Mouse (Mus musculus) gonadal fat pad, adult 2 months (tissue): ENCODE data around the gene Lamb2. TPM values are rescaled to one million over a fixed set of nuclear protein-coding genes. Genes with fewer than 3 reads are reported as not detected.
A peak's percentile ranks its signal among the peaks of the same experiment; 100 is the strongest.

Experiments used
- DNase-seq: peaks from one replicate; pipeline ENCODE4 v3.0.0-alpha.2; 2012; ENCODE audit warnings: low read depth
- polyA plus RNA-seq: library from polyadenylated mRNA; depleted of rRNA; stranded (reverse); fragments of >200 nt; gene quantifications from 2 replicates; pipeline ENCODE4 v1.2.3, GENCODE M21; 2012

Gene Lamb2
- polyA plus RNA-seq, 1 experiment = 174 TPM

DNA sequence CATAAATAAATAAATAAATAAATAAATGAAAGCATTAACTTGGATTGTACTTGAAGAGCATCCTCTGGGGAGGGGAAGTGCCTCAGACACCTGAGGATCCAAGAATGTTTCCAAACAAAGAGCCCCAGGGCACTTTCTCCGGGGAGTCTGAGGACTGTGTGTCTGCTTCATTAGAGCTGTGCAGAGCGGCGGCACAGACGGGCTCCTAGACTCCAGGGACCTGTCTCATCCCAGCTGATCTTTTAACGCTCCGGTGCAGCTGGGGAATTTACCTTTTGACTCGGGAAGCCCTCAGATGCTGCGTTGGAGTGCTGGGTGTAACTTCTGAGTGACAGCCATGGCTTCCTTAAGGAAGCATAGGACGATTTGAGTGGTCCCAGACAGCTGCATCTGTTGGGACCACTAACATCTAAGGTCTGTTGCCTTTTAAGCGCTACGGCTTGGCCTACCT lies 18.3 kb upstream of the Lamb2 start, which contains the start of gene Klhdc8b:
Klhdc8b (minus strand) TSS at position 401 of the 451 bp plus-strand sequence.
- no peak for DNase-seq

DNA sequence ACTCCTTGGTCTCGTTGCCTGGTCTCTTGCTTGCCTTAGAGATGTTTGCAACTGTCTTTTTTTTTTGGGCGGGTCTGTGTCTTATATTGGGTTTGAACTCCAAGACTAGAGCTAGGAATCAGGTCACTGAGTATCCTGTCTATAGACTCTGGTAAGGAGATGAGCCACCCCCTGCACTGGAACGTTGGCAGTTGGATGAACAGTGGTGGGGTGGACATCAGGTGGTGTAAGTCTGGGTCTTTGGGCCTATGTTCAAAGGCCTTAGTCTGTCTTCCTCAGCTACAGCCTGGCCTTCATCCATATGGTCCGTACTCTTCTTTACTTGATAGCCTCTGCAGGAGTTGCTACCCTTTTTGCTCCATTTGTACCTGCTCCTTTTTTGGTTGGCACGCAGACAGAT lies 17.9 kb upstream of the Lamb2 start:
- no peak for DNase-seq

DNA sequence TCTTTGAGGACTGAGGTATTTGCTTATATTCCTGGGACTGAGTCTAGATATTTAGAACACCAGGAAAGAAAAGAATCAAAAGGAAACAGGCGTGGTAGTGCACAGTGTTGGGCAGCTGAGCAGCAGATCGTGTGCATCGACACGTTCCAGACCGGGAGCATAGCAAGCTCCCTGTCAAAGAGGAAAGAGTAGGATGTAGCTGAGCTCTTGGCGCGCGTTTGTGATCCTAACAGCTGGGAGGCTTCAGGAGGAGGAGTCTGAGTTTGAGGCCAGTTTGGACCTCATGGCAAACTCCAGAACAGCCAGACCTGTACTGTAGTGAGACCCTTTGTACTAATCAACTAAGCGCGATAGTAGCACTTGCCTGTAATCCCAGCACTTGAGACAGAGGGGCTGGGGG lies 17.3 kb upstream of the Lamb2 start:
- DNase-seq = no peak

DNA sequence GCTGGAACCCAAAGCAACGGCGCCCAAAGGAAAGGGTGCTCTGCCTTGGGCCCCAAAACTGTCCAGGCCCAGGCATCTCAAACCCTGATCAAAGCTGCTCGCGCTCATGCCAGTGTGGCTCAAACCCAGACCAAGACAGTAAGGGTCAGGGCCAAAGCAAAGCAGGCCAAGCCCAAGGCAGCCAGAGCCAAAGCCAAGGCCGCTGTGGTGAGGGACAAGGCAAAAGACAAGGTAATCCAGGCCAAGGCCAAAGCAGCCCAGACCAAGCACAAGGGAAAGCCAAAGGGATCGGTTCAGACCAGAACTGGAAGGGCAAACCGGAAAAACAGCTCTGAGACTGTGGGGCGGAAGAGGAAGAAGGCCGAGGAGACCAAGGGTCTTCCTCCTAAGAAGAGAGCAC lies 15.8 kb upstream of the Lamb2 start:
- no peak for DNase-seq

DNA sequence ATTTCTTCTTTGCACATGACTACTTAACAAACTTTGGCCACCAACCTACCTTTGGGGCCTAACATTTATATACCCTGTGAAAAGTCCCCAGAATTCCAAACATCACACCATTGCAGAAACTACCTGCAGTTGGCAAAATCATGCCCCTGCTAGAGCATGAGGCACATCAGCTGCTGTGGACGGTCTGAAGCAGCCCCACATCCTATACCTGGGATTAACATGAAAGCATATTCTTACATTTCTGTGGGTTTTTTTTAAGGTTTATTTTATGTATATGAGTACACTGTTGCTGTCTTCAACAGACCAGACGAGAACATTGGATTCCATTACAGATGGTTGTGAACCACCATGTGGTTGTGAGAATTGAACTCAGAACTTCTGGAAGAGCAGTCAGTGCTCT lies 13.3 kb upstream of the Lamb2 start:
- no peak for DNase-seq

DNA sequence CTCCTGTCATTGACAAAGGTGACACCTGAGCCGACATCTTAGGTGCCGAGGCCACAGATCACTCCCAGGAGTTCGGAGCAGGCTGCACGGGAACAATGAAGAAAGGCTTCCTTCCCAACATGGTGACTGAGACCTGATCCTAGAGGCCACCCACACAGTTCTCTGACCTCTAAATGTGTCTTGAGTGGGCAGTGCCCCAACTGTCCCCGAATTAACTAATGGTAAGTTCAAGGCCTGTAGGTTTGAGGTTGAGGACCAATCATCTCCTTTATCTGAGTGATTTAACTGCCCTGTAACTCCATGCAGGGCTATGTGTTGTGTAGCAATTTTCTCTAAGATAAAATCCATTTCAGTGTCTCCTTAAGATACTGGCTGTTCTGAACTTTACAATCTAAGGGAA lies 10.1 kb upstream of the Lamb2 start:
- DNase-seq = no peak

DNA sequence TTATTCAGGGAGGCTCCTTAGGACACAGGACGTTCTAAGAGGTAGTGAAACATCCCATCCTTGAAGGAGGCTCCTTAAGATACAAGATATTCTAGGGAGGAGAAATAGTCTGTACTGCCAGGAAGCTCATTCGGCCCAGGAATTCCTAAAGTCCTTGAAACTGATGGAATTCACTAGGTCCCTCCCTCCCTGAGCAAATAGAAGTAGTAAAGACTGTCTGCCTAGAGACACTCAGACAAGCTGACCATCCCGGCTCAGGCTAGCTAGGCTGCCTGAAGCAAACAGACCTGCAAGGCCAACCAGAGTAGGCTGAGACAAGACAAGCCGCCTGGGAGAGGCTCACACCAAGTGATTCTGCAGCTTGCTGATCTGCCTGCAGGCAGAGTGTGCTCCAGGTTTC lies 9.7 kb upstream of the Lamb2 start:
- DNase-seq = no peak

DNA sequence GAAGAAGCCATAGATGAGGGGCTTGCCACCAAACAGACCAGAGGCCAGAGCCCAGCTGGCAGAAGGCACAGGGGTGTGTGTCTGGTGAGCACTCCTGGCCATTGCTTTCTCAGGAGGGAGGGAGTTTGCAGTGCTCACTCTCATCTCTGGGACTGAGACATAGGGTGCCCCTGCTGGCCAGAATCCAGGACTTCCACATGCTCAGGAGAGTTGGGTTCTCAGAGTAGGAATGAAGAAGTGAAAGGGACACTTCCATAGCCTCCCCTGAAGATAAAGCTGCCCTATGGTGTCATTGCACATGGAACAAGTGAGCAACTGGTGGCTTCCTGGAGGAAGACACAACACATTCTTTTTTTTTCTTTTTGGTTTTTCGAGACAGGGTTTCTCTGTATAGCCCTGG lies 5.0 kb upstream of the Lamb2 start:
- no peak for DNase-seq

DNA sequence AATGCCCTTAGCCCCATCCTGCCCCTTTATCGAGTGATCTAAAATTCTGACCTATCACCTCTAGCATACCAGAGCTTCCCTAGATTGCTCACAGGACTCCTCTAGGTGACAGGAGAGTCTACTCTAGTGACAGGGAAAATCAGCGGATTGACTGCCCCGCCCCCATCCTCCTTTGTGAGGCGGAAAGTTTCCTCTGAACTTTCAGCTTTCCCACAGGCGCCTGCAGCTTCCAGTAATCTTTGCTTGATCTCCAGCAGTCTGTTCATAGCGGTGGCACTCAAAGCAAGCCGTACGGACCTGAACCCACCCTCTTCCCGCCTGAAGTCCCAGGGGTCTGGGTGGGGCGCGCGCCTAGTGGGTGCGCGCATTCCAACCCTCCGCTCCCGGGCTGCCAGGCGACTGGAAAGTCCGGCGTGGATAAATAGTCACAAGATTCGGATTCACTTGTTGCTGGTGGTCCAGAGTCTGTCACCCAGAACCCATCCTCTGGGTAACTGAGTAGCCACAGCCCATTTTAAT lies 839 bp upstream of the Lamb2 start:
- no peak for DNase-seq

DNA sequence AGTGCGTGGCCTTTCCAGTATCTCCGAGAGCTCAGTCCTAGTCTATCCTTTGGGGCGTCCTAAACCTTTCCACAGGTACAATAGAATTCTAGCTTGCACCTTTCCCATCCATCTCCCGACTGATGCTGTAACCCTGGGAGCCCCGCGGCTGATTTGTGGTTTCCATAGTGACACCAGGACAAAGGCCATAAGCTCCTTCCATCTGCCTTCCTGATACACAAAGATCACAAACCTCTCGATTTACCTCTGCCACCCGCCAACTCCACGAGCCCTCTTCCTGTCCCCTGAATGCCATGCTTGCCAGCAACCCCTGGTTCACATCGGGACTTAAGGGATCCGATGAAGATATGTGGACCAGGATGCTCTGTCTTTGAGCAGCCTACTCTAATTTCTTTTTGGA lies 295 bp upstream of the Lamb2 start:
- no peak for DNase-seq

DNA sequence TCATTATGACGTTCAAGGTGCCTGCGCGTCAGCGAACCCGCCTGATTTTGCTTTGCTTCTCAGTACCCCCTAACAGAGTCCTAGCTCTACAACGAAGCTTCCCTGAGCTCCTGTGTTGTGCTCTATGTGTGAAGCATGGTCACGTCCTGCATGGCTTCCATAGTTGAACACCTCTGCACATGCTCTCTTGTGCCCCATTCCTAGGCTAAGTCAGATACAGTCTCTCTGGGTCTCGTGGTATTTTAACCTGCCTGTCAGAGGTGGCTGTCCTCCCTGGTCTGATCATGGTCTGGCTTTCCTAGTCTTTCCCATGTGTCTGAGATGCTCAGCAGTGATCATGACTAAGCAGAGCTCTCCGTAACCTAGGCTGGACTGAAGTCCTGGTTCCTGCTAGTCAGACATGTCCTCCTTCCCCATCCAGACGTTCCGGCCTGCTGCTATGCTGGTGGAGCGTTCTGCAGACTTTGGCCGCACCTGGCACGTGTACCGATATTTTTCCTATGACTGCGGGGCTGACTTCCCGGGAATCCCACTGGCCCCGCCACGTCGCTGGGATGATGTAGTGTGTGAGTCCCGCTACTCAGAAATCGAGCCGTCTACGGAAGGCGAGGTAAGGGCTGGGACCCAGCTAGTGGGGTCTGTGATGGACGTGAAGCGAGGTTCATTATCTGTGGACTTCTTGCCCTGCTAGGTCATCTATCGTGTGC lies 1.4 kb downstream of the Lamb2 start:
- no peak for DNase-seq

DNA sequence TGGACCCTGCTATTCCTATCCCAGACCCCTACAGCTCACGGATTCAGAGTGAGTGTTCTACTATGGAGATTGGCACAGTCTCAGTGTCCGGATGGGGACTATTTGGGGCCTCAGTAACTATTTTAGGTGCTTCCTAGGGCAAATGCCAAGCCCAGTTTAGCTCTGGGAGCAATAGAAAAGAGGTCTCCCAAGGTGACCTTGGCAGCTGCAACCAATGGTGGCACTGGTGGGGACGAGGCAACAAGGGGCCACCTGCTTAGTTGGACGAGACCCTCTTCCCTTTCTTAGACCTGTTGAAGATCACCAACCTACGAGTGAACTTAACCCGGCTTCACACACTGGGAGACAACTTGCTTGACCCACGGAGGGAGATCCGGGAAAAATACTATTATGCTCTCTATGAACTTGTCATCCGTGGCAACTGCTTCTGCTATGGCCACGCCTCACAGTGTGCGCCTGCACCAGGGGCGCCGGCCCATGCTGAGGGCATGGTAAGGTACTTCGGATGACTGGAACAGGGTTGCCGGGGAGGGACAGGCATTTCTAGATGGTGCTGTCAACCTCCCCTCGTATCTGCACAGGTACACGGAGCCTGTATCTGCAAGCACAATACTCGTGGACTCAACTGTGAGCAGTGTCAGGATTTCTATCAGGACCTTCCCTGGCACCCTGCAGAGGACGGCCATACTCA lies 2.1 kb downstream of the Lamb2 start:
- no peak for DNase-seq

DNA sequence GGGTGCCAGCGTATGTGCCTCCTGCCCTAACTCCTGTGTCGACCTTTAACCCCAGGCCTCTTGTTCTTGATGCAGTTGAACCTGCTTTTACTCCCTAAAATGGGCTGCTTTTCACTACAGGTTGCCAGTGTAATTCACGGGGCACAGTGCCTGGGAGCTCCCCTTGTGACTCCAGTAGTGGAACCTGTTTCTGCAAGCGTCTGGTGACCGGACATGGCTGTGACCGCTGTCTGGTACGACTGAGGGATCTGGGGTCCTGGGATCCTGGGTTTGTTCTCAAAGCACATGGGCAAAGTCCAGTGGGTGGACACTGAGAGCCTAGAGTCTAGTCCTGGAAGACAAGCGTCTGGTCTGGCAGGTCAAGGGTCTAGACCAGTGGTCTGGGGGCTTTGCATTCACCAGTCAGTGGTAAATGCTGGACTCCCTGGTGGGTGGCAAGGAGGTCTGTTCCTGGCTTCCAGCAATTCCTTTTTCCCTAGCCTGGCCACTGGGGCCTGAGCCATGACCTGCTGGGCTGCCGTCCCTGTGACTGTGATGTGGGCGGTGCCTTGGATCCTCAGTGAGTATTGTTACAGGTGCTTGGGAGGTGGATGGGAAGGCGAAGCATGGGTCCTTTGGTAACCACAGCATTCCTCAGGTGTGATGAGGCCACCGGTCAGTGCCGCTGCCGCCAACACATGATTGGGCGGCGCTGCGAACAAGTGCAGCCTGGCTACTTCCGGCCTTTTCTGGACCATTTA lies 3.7 kb downstream of the Lamb2 start:
- no peak for DNase-seq

DNA sequence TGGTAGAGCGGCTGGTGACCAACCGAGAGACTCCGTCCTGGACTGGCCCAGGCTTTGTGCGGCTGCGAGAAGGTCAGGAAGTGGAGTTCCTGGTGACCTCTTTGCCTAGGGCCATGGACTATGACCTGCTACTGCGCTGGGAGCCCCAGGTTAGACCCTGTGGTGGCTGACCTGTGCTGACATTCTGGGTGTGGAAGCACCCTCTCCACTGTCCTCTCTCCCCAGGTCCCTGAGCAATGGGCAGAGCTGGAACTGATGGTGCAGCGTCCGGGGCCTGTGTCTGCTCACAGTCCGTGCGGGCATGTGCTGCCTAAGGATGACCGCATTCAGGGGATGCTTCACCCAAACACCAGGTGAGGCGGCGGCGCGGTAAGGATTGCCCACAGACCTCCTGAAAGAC lies 4.5 kb downstream of the Lamb2 start:
- DNase-seq = no peak

DNA sequence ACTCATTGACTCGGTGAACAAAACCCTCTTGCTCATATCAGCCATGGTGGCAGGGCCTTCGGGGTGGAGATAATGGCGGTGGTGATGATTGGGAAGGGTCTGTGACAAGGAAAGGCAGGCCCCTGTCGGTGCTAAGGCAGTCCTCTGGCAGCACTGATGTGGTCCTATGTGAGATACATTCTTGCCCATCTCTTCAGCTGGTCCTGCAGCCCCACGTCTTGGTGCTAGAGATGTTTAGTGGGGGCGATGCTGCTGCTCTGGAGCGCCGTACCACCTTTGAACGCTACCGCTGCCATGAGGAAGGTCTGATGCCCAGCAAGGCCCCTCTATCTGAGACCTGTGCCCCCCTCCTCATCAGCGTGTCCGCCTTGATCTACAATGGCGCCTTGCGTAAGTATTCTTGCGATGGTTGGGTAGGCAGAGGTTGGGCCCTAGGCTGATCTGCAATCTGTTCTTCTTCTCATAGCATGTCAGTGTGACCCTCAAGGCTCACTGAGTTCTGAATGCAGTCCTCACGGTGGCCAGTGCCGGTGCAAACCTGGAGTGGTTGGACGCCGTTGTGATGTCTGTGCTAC lies 5.9 kb downstream of the Lamb2 start:
- DNase-seq = no peak

DNA sequence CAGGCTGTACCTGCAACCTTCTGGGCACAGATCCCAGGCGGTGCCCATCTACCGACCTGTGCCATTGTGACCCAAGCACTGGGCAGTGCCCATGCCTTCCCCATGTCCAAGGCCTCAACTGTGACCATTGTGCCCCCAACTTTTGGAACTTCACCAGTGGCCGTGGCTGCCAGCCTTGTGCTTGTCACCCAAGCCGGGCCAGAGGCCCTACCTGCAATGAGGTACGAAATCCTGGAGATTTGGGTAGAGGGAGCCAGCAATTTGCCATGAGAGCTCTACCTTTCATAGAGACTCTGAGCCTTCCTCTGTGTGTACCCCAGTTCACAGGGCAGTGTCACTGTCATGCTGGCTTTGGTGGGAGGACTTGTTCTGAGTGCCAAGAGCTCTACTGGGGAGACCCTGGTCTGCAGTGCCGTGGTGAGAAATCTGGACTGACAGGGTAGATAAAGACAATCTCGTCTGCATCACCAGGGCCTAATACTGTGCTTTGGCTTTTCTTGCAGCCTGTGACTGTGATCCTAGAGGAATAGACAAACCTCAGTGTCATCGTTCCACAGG lies 7.5 kb downstream of the Lamb2 start:
- no peak for DNase-seq

DNA sequence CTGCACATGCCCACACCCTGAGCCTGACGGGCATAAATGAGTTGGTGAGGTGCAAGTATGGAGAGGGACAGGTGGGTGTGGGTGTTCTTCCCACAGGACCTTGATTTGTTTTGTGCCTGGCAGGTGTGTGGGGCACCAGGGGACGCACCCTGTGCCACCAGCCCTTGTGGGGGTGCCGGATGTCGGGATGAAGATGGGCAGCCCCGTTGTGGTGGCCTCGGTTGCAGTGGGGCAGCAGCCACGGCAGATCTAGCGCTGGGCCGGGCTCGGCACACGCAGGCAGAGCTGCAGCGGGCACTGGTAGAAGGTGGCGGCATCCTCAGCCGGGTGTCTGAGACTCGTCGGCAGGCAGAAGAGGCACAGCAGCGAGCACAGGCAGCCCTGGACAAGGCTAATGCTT lies 8.9 kb downstream of the Lamb2 start:
- DNase-seq = no peak

DNA sequence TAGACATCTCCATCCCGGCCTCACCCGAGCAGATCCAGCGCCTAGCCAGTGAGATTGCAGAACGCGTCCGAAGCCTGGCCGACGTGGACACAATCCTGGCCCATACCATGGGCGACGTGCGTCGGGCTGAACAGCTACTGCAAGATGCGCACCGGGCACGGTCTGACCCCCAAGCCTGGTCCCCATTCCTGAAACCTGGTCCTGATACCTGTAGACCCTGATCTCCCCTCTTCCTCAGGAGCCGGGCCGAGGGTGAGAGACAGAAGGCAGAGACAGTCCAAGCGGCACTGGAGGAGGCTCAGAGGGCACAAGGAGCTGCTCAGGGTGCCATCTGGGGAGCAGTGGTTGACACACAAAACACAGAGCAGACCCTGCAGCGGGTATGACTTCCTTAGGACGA lies 9.7 kb downstream of the Lamb2 start:
- DNase-seq = no peak

DNA sequence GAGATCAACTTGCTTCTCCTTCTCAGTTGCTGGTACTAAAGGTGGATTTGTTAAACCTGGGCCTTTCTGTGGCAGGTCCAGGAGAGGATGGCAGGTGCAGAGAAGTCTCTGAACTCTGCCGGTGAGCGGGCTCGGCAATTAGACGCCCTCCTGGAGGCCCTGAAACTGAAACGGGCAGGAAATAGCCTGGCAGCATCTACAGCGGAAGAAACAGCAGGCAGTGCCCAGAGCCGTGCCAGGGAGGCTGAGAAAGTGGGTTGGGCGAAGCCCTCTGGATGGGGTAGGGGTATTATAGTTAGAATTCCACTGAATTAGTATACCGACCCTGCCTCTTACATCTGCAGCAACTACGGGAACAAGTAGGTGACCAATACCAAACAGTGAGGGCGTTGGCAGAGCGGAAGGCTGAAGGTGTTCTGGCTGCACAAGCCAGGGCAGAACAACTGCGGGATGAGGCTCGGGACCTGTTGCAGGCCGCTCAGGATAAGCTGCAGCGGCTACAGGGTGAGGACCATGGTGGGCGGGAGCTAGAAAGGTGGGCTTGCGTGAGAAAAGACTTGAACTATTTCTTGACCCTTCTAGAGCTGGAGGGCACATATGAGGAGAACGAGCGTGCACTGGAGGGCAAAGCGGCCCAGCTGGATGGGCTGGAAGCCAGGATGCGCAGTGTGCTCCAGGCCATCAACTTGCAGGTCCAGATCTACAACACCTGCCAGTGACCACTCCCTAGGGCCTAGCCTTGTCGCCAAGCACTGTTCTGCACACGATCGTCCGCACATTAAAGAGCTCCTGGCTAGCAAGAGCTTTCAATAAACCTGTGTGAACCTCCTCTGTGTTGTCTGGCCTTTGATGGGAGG lies 10.4 kb downstream of the Lamb2 start:
- no peak for DNase-seq

DNA sequence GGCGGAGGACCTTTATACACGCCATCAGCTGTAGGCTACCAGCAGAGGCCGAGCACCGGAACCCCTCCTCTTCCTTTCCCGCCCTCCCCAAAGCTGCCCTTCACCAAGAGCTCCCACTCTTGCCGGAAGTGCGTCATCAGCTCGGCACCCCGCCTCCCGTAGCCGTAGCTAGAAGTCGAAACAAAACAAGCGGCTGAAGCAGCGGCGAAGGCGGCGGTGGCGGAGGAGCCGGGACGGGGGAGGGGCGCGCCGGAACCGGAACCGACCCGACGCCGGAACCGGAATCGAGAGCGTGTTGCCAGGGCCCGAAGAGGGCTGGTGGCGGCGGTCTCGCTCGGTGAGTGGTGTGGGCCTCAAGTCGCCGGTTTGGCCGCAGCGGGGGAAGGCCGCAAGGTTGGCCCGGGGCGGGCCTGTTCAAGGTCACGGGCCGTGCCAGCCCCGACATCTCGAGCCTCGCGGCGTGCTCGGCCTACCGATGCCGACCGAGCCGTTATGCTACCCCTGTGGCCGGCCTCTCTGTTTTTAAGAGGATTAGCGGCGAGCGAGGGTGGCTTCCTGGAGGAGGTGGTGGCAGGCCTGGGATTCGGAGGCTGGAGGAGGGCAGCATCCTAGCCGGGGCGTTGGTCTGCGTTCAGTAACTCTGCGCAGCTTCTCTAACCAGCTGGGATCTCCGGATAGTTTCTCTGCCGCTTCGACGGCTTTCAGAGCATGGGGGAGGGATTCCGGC lies 11.2 kb downstream of the Lamb2 start, which contains the start of gene Usp19:
Usp19 (plus strand) TSS at position 44 of the 727 bp plus-strand sequence.
- DNase-seq = peak; percentile 60
